Mouse (Mus musculus) heart, embryonic 16.5 days (tissue): ENCODE results near the gene Odf3b. TPM values are rescaled to one million over a fixed set of nuclear protein-coding genes. Genes with fewer than 3 reads are reported as not detected.

Experiments
- ATAC-seq: fragments of 200-750 bp; cut with Nextera tagmentation; replicated peaks from 2 replicates; pipeline ENCODE4 v1.8.0; 2017; ENCODE audit warnings: moderate number of reproducible peaks; ENCODE audit not compliant: insufficient read depth, low FRiP score; ENCODE audit errors: extremely low read depth
- H3K27ac ChIP-seq: fragments of 300-500 bp; sonication (generic); 2 replicates; pipeline ENCODE4 v1.5.1; 2014; ENCODE audit warnings: mild to moderate bottlenecking, low read length, control low read depth, moderate library complexity
- H3K27me3 ChIP-seq: fragments of 300-500 bp; sonication (generic); 2 replicates; pipeline ENCODE4 v1.6.1; 2014; ENCODE audit warnings: low read length, mixed read lengths; ENCODE audit not compliant: control insufficient read depth, insufficient read depth
- H3K36me3 ChIP-seq: fragments of 300-500 bp; sonication (generic); 2 replicates; pipeline ENCODE4 v1.6.1; 2014; ENCODE audit not compliant: control insufficient read depth, insufficient read depth
- H3K4me1 ChIP-seq: fragments of 300-500 bp; sonication (generic); 2 replicates; pipeline ENCODE4 v1.6.1; 2014; ENCODE audit warnings: low read length, mixed read lengths; ENCODE audit not compliant: control insufficient read depth, insufficient read depth
- H3K4me2 ChIP-seq: fragments of 300-500 bp; sonication (generic); 2 replicates; pipeline ENCODE4 v1.6.1; 2014; ENCODE audit warnings: low read depth, mild to moderate bottlenecking, control low read depth, low read length
- H3K4me3 ChIP-seq: fragments of 300-500 bp; sonication (generic); 2 replicates; pipeline ENCODE4 v1.5.1; 2014; ENCODE audit warnings: mild to moderate bottlenecking, control low read depth, low read length
- H3K9ac ChIP-seq: fragments of 300-500 bp; sonication (generic); 2 replicates; pipeline ENCODE4 v1.6.1; 2014; ENCODE audit warnings: low read length, control low read depth
- H3K9me3 ChIP-seq: fragments of 300-500 bp; sonication (generic); replicated peaks from 2 replicates; pipeline ENCODE4 v1.6.1; 2016; ENCODE audit warnings: low read length; ENCODE audit not compliant: control insufficient read depth
- WGBS: fragments of 180-500 bp; shearing (Covaris S2); extraction: QIAGEN DNeasy Blood & Tissue Kit; methylation state at CpG from one replicate; pipeline ENCODE4 v1.1.7; 2014; 5-methylcytosine and 5-hydroxymethylcytosine counted together
- polyA plus RNA-seq: library from polyadenylated mRNA; unstranded; fragments of >200 nt; fragmentation: Nextera tagmentation; extraction: Ambion mirVana; gene quantifications from 2 replicates; pipeline ENCODE4 v1.2.1, GENCODE M21; 2015

Odf3b gene
- 1.8 and 1.9 TPM in 2 replicates for polyA plus RNA-seq

DNA sequence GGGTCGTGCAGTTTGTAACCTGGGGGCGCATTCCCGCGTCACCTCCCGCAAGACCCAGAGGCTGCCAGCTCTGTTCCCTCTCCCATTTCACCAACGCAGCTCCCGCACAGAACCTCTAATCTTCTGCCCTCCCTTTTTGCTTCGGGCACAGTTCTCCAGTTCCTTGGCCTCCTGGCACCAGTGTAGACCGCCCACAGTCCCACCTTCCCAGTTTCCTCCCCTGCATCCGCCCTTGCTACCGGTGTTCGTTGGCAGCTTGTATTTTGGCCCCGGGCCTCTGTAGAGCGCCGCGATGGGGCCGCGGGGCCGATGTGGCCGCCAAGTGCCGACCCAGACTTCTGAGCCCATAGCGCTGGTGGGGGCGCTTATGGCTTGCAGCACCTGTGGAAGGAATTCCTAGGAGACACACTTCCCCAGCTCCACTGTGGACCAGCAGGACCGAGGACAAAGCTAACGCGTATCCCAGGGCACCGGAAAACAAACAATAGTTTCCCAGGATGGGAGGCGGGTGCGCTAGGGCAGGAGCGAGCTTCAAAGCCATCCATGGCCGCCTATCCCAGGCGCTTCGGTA, at the start of gene Odf3b:
Gene Odf3b (minus strand): TSS at position 452 of the 571 bp plus-strand sequence.
- H3K27ac ChIP-seq, result no peak within 1 kb of the TSS
- H3K27me3 ChIP-seq, result peaks cover 35% of the 10 kb centered on the region
- H3K4me2 ChIP-seq, result peak within 1 kb of the TSS; percentile 84
- peak within 1 kb of the TSS; percentile 57 for H3K4me3 ChIP-seq
- peak within 1 kb of the TSS; percentile 62 for H3K9ac ChIP-seq
- peaks cover 19% of the 10 kb centered on the region for H3K4me1 ChIP-seq
- no peaks in the 10 kb centered on the region for H3K36me3 ChIP-seq
- 0 out of 2 replicates have a peak, but pooled peaks have one; percentile 39 for ATAC-seq
- no peaks in the 10 kb centered on the region for H3K9me3 ChIP-seq
- under 1% methylated on average over 28 of the region's 33 CpGs for WGBS

DNA sequence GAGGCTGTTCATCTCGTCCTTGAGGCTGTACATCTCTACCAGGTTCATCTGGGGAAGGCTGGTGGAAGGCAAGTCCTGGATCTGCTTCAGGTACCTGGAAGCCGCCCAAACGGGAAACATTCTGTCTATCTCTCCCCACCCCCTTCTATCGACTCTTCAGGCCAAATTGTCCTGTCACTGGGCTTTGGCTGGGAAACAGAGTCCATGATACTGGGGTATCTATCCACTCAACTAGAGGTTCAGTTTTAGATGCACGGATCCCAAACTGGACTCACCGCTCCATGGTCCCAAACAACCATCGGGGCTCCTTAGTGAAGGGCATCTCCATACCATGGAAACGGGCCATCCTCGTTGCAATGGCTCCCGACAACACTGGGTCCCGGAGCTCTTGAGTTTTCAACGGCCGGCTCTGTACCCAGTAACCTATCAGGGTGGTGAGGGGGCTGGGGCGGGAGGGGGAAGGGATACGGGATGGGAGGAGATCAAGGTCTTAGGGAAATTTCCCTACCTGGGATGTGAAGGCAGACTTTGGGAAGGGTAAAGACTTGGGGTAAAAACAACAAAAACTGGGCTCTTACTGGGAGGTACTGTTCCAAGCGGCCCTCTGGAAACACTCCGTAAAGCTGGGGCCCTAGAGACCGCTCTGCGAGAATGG, 49.2 kb upstream of the Odf3b start:
- no peak for ATAC-seq
- H3K36me3 ChIP-seq, result peaks cover 18% of the 10 kb centered on the region
- peak overlapping the region; percentile 98; the same call in 1 of the 2 replicates for H3K27ac ChIP-seq
- H3K9me3 ChIP-seq, result no peaks in the 10 kb centered on the region
- H3K4me1 ChIP-seq, result peaks cover 32% of the 10 kb centered on the region
- H3K4me2 ChIP-seq, result peak overlapping the region; percentile 69
- peak overlapping the region; percentile 86 for H3K9ac ChIP-seq
- H3K4me3 ChIP-seq, result peak overlapping the region; percentile 67
- no peaks in the 10 kb centered on the region for H3K27me3 ChIP-seq
- WGBS, result 76% methylated on average over 19 of the region's 19 CpGs

DNA sequence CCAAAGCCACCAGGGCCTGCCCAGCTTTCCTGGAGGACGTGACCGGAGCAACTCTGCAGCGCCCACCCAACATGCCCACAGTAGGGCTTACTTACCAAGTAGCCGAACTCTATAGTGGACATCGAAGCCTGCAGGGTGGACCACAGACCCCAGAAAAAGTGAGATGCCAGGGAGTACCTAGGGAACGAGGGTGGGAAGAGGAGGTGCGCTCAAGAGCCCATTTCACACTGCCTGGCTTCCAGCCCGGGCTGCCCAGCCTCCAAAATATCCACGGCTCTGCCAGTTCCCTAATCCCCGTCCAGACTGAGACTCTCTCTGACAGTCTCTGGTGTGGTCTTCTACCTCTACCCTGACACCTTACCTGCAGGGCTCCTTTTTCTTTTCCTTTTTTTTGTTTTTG, 47.6 kb upstream of the Odf3b start:
- Histone ChIP-seq H3K4me3 (no peak overlapping the region), H3K27me3 (no peaks in the 10 kb centered on the region), H3K4me1 (peaks cover 39% of the 10 kb centered on the region), H3K9me3 (no peaks in the 10 kb centered on the region), H3K27ac (peak overlapping the region; percentile 99), H3K4me2 (no peak overlapping the region), H3K9ac (peak overlapping the region; percentile 64), H3K36me3 (peaks cover 29% of the 10 kb centered on the region)
- 74% methylated on average over 10 of the region's 10 CpGs for WGBS
- no peak for ATAC-seq

DNA sequence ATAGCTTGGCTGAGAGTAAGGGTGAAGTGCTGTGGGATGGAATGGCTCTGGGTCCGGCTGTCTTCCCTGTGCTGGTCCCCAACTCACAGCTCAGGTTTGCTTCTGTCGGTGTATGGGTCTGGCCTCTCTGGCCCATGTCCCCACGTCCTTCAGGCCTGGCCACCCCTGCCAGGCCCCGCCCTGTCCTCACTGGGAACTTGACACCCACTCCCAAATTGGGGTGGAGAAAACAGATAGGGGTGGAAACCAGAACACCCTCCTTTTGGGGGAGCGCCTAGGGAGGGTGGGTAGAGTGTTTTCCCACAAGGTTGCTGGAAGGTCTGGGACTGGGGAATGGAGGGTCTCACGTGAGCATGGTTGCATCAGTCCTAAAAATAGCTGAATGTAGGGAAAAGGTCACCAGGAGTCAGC, 46.6 kb upstream of the Odf3b start, which contains the start of gene Cpt1b:
Gene Cpt1b (minus strand): TSS at position 153 of the 411 bp plus-strand sequence.
- Histone ChIP-seq H3K4me2 (peak within 1 kb of the TSS; percentile 67), H3K4me3 (peak within 1 kb of the TSS; percentile 63), H3K9ac (peak within 1 kb of the TSS; percentile 92), H3K9me3 (no peaks in the 10 kb centered on the region), H3K36me3 (peaks cover 29% of the 10 kb centered on the region), H3K27ac (peak within 1 kb of the TSS; percentile 99), H3K4me1 (peaks cover 39% of the 10 kb centered on the region), H3K27me3 (no peaks in the 10 kb centered on the region)
- ATAC-seq, result peak; percentile 83
- 26% methylated on average over 6 of the region's 6 CpGs for WGBS

GRCm38 (mm10) chr15:89424621-89425020, 45.5 kb upstream of the Odf3b start:
- peak overlapping the region; percentile 63 for H3K4me3 ChIP-seq

GRCm38 (mm10) chr15:89421938-89422337, 42.9 kb upstream of the Odf3b start:
- WGBS, result 94% methylated on average over 9 of the region's 9 CpGs
- ATAC-seq, result no peak
- H3K27me3 ChIP-seq, result no peaks in the 10 kb centered on the region
- no peak overlapping the region for H3K4me3 ChIP-seq
- H3K9ac ChIP-seq, result no peak overlapping the region
- no peak overlapping the region for H3K27ac ChIP-seq
- peaks cover 27% of the 10 kb centered on the region for H3K4me1 ChIP-seq
- no peaks in the 10 kb centered on the region for H3K9me3 ChIP-seq
- no peak overlapping the region for H3K4me2 ChIP-seq
- peaks cover 51% of the 10 kb centered on the region for H3K36me3 ChIP-seq

More at GRCm38 (mm10) chr15:89424621-89425020, 45.5 kb upstream of the Odf3b start:
- WGBS, result 68% methylated on average over 8 of the region's 8 CpGs
- Histone ChIP-seq H3K4me1 (peaks cover 35% of the 10 kb centered on the region), H3K27me3 (no peaks in the 10 kb centered on the region), H3K36me3 (peaks cover 39% of the 10 kb centered on the region), H3K9me3 (no peaks in the 10 kb centered on the region), H3K9ac (peak overlapping the region; percentile 92), H3K4me2 (peak overlapping the region; percentile 67), H3K27ac (peak overlapping the region; percentile 99)
- ATAC-seq, result no peak

DNA sequence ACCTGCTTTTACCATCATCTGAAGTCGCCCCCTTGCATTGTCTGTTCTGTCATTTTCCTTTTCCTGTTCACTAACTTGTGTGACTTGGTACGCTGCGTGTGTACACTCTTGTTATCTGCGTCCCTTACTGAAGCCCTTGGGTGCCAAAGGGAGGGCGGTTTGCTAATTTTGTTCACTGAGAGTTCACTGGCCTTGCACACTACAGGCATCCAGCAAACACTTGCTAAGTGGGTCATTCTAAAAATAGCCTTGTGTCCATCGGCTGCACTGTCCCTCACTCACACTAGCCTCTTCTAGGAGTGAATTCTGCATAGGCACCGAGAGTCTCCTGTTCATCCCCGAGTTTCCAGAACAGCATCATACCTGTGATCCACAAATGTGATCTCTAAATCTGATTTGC, 36.2 kb upstream of the Odf3b start:
- Histone ChIP-seq H3K4me1 (peaks cover 11% of the 10 kb centered on the region), H3K27ac (peak overlapping the region; percentile 87), H3K4me2 (peak overlapping the region; percentile 46), H3K27me3 (no peaks in the 10 kb centered on the region), H3K9ac (peak overlapping the region; percentile 20; the same call in 1 of the 2 replicates), H3K9me3 (no peaks in the 10 kb centered on the region), H3K36me3 (peaks cover 38% of the 10 kb centered on the region), H3K4me3 (no peak overlapping the region)
- peak; percentile 87 for ATAC-seq
- WGBS, result 42% methylated on average over 8 of the region's 8 CpGs

- WGBS, result 82% methylated on average over 24 of the region's 24 CpGs
- ATAC-seq, result no peak
Observed at GRCm38 (mm10) chr15:89410118-89410517, 31.0 kb upstream of the Odf3b start, which contains the start of gene Syce3. TSS of gene Syce3 (minus strand) at chr15:89410503.

DNA sequence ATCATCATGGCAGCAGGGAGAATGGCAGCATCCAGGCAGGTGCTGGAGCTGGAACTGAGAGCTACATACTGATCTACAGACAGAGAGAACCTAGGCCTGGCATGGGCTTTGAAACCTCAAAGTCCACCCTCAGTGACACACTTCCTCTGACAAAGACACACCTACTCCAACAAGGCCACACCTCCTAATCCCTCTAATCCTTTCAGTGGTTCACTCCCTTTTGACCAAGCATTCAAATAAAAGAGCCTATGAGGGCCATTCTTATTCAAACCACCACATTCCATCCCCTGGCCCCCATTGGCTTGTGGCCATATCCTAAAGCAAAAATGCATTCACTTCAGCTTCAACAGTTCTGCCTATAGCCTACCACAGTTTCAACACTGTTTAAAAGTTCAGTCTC, 27.6 kb upstream of the Odf3b start:
- H3K27ac ChIP-seq, result no peak overlapping the region
- no peaks in the 10 kb centered on the region for H3K4me1 ChIP-seq
- no peaks in the 10 kb centered on the region for H3K36me3 ChIP-seq
- H3K4me3 ChIP-seq, result no peak overlapping the region
- no peaks in the 10 kb centered on the region for H3K27me3 ChIP-seq
- peaks cover 11% of the 10 kb centered on the region for H3K9me3 ChIP-seq
- no peak overlapping the region for H3K9ac ChIP-seq
- no peak for ATAC-seq
- no peak overlapping the region for H3K4me2 ChIP-seq

More at GRCm38 (mm10) chr15:89410118-89410517, 31.0 kb upstream of the Odf3b start, which contains the start of gene Syce3:
- Histone ChIP-seq H3K27ac (no peak within 1 kb of the TSS), H3K27me3 (no peaks in the 10 kb centered on the region), H3K9me3 (peaks cover 11% of the 10 kb centered on the region), H3K4me1 (peaks cover 2% of the 10 kb centered on the region; the same call in 1 of the 2 replicates), H3K36me3 (no peaks in the 10 kb centered on the region), H3K9ac (no peak within 1 kb of the TSS), H3K4me3 (no peak within 1 kb of the TSS), H3K4me2 (no peak within 1 kb of the TSS)
